Comparison of ENCODE assay signal across 16 mouse cellular contexts in the genomic region with DNA sequence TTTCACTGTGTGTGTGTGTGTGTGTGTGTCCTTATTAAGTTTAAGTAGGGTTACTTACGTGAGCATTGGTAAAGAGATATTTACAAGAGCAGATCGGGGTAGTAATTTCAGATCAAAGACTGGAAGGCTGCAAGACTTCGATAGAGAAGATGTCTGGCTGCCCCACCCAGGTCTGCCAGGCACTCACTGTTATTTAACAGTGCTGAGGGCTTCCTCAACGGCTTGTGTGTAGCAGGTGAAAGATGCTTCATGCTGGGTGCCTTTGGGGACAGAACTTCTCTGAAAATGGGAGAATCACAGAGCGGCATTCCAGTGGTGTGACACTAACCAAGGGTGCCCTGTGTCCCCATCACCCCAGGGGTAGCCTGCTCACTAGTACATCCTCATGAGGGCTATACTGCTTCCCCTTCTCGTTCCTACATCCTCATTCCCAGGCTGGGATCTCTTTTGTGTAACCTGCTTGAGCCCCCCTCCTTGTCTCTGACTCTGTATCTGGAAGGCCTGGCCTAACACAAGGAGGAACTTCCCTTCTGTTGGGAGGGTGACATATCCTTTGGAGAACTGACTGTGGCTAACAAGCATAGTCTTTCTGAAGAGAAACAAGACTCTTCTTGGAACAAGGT. TPM values are rescaled to one million over a fixed set of nuclear protein-coding genes. Genes with fewer than 3 reads are reported as not detected.
DNase-seq lines count a peak whose midpoint lies in the region; ATAC-seq lines count a peak whose summit lies in the region.
"Had no signal": no experiment of that assay in that cellular context is flagged by ENCODE, and none has a peak within 500 bp of the region (broad histone marks: within the 10 kb centered on the region; RNA-seq: fewer than 3 reads in every experiment).

No protein-coding gene starts in this region.

- peak; percentile 66 for ATAC-seq in granulocyte monocyte progenitor cell, adult 5-6 weeks (replicated peaks; ENCODE audit: poor library complexity, severe bottlenecking)
- peak; percentile 20 for ATAC-seq in megakaryocyte, adult 5-6 weeks (ENCODE audit: poor library complexity, severe bottlenecking)
- ATAC-seq in activated CD4-positive, CD25-positive, alpha-beta regulatory T cell, adult 4 months: no peak
- ATAC-seq: midbrain, embryonic 15.5 days had no signal

- peak; percentile 59 for DNase-seq in spleen, adult 12 weeks (ENCODE audit: low spot score)
- no peak for DNase-seq in spleen, adult 18-20 months
- no peak for DNase-seq in ovary, postnatal 14 days (ENCODE audit: low spot score)
- DNase-seq in urinary bladder, adult 18-20 months (ENCODE audit: low spot score in 2 of 2): no peak
- DNase-seq: adrenal gland, postnatal 36 days; cerebellum, adult 11 months; cerebellum, postnatal 36 days; kidney, adult 11 months; kidney, postnatal 14 days; layer of hippocampus, adult 9-11 months; lung, adult 18-20 months; thymus, postnatal 36 days had no signal

RNA-seq across cellular contexts. Expression of a gene that starts 52.7 kb away (rescaled TPM):
- total RNA-seq in granulocyte monocyte progenitor cell, adult 5-6 weeks (2014; fragmentation: Nextera tagmentation): not detected in 2 replicates
- total RNA-seq in granulocyte monocyte progenitor cell, adult 5-6 weeks (2017): not detected in 2 replicates
- total RNA-seq in megakaryocyte, adult 5-6 weeks (2015): 1.1 TPM in 2 replicates
- 0.26 and 1.5 TPM in 2 replicates for total RNA-seq in megakaryocyte, adult 5-6 weeks (2017)
- 1 to 10 TPM; 1.6 to 1.8 TPM for polyA plus RNA-seq in activated CD4-positive, CD25-positive, alpha-beta regulatory T cell, adult 4 months (2017; shearing (Covaris generic))
